Mouse (Mus musculus) hindbrain, embryonic 10.5 days (tissue): ENCODE measurements around the gene 2310022A10Rik. TPM values are rescaled to one million over a fixed set of nuclear protein-coding genes. Genes with fewer than 3 reads are reported as not detected.
A peak's percentile ranks its signal among the peaks of the same experiment; 100 is the strongest.

Source experiments
- DNase-seq: peaks from one replicate; pipeline ENCODE4 v3.0.0-alpha.2; 2017; ENCODE audit warnings: low spot score
- H3K27ac ChIP-seq: fragments of 300-500 bp; sonication (generic); 2 replicates; pipeline ENCODE4 v1.5.1; 2016; ENCODE audit warnings: mild to moderate bottlenecking, moderate library complexity
- H3K27me3 ChIP-seq: fragments of 300-500 bp; sonication (generic); 2 replicates; pipeline ENCODE4 v1.6.1; 2016; ENCODE audit warnings: mild to moderate bottlenecking; ENCODE audit not compliant: poor library complexity, insufficient read depth, severe bottlenecking
- H3K36me3 ChIP-seq: fragments of 300-500 bp; sonication (generic); 2 replicates; pipeline ENCODE4 v1.6.1; 2016; ENCODE audit warnings: mild to moderate bottlenecking, moderate library complexity
- H3K4me1 ChIP-seq: fragments of 300-500 bp; sonication (generic); replicated peaks from 2 replicates; pipeline ENCODE4 v1.6.1; 2016; ENCODE audit warnings: mild to moderate bottlenecking
- H3K4me3 ChIP-seq: fragments of 300-500 bp; sonication (generic); 2 replicates; pipeline ENCODE4 v1.5.1; 2016; ENCODE audit warnings: mild to moderate bottlenecking, moderate library complexity
- H3K9me3 ChIP-seq: fragments of 300-500 bp; sonication (generic); 2 replicates; pipeline ENCODE4 v1.6.1; 2016; ENCODE audit warnings: mild to moderate bottlenecking, moderate library complexity
- WGBS: fragments of 180-500 bp; shearing (Covaris S2); methylation state at CpG from one replicate; pipeline ENCODE4 v1.1.7; 2016; 5-methylcytosine and 5-hydroxymethylcytosine counted together
- polyA plus RNA-seq: library from polyadenylated mRNA; unstranded; fragments of >200 nt; fragmentation: Nextera tagmentation; extraction: Ambion mirVana; gene quantifications from 2 replicates; pipeline ENCODE4 v1.2.1, GENCODE M21; 2016

The 2310022A10Rik gene
- polyA plus RNA-seq, 1 experiment from 2014 or later = 39.3 TPM

- Histone ChIP-seq H3K36me3 (peaks cover 35% of the 10 kb centered on the region), H3K27ac (no peak overlapping the region), H3K27me3 (no peaks in the 10 kb centered on the region), H3K4me1 (0 out of 2 replicates have a peak, but pooled peaks cover 4% of the 10 kb centered on the region), H3K4me3 (no peak overlapping the region), H3K9me3 (no peaks in the 10 kb centered on the region)
- WGBS = 84% methylated on average over 21 of the region's 21 CpGs
- no peak for DNase-seq
Measured at GRCm38 (mm10) chr7:27529070-27529469, 24.0 kb upstream of the 2310022A10Rik start.

DNA sequence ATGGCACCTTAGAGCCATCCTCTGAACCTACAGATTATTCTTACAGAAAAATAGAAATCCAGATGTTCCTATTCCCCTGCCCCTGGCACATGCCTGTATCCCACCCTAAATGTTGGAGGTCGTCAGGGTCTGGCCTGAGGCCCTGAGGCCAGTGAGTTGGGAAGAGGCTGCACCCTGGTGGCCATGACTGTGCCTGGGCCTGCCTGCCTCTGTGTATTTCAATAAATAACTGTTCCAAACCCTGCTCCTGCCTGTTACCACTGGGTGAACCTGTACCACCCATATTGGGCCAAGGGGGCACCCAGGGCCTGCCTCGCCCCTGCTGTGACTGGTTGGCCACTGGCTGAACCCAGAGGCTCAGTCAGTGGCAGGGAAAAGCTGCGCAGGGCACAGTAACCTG is 22.1 kb upstream of the 2310022A10Rik start:
- H3K4me1 ChIP-seq = peaks cover 4% of the 10 kb centered on the region; the same call in 1 of the 2 replicates
- H3K27ac ChIP-seq = no peak overlapping the region
- H3K9me3 ChIP-seq = no peaks in the 10 kb centered on the region
- peaks cover 53% of the 10 kb centered on the region for H3K36me3 ChIP-seq
- H3K4me3 ChIP-seq = no peak overlapping the region
- no peaks in the 10 kb centered on the region for H3K27me3 ChIP-seq
- DNase-seq = no peak
- 78% methylated on average over 3 of the region's 3 CpGs for WGBS

GRCm38 (mm10) chr7:27531707-27532106 is 21.3 kb upstream of the 2310022A10Rik start:
- H3K27me3 ChIP-seq = no peaks in the 10 kb centered on the region
- no peaks in the 10 kb centered on the region; the same call in 1 of the 2 replicates for H3K4me1 ChIP-seq
- 93% methylated on average over 10 of the region's 10 CpGs for WGBS
- H3K4me3 ChIP-seq = no peak overlapping the region
- H3K9me3 ChIP-seq = no peaks in the 10 kb centered on the region
- DNase-seq = no peak
- no peak overlapping the region for H3K27ac ChIP-seq
- peaks cover 61% of the 10 kb centered on the region for H3K36me3 ChIP-seq

- no peak overlapping the region for H3K4me3 ChIP-seq
- no peaks in the 10 kb centered on the region for H3K9me3 ChIP-seq
- H3K27me3 ChIP-seq = no peaks in the 10 kb centered on the region
- no peak for DNase-seq
- H3K27ac ChIP-seq = no peak overlapping the region
- WGBS = 93% methylated on average over 9 of the region's 9 CpGs
- no peaks in the 10 kb centered on the region; the same call in 1 of the 2 replicates for H3K4me1 ChIP-seq
- peaks cover 70% of the 10 kb centered on the region for H3K36me3 ChIP-seq
Measured at GRCm38 (mm10) chr7:27532480-27533050, 20.5 kb upstream of the 2310022A10Rik start.

DNA sequence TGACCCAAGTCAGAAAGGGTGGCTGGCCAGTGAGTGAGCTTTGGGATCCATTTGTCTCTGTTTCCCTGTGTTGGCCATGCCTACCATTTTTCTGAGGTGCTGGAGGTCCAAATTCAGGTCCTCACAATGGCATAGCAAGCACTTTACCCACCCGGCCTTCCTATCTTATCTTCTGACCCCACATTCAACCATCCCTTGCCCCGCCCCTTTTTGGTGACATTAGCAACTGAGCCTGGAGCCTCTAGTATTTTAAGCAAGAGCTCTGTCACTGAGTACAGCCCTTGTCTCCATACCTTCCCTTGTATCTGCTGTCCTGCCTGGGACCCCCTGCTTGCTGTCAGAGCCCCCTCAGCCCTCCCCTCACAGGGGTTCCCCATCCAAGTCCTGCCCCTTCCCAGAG is 17.6 kb upstream of the 2310022A10Rik start:
- DNase-seq = no peak
- Histone ChIP-seq H3K4me1 (no peaks in the 10 kb centered on the region; the same call in 1 of the 2 replicates), H3K27ac (no peak overlapping the region), H3K27me3 (no peaks in the 10 kb centered on the region), H3K4me3 (no peak overlapping the region), H3K9me3 (no peaks in the 10 kb centered on the region), H3K36me3 (peaks cover 91% of the 10 kb centered on the region)
- 86% methylated on average over 2 of the region's 2 CpGs for WGBS

- H3K4me1 ChIP-seq = peaks cover 3% of the 10 kb centered on the region
- no peak for DNase-seq
- no peak overlapping the region for H3K27ac ChIP-seq
- WGBS = 87% methylated on average over 6 of the region's 6 CpGs
- no peak overlapping the region for H3K4me3 ChIP-seq
- no peaks in the 10 kb centered on the region for H3K9me3 ChIP-seq
- peaks cover 82% of the 10 kb centered on the region for H3K36me3 ChIP-seq
- H3K27me3 ChIP-seq = no peaks in the 10 kb centered on the region
Measured at GRCm38 (mm10) chr7:27536618-27537017, 16.4 kb upstream of the 2310022A10Rik start.

DNA sequence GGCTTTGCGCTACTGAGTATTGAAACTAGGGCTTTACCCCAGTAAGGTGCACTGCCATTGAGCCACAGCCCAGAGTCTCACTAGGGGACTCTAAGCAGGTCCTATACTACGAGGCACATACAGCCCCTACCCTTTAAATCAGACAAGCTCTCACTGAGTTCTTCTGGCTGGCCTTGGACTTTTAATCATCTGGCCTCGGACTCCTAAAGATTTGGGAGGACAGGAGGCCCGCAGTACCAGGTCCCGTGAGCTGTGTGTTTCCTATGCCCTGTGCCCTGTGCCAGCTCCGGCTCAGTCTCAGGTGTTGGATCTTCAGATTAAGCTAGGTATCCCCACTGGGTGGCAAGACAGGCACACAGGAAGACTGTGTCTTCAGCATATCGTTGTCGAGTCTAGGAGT is 15.0 kb upstream of the 2310022A10Rik start:
- Histone ChIP-seq H3K4me1 (peaks cover 17% of the 10 kb centered on the region), H3K9me3 (no peaks in the 10 kb centered on the region), H3K4me3 (no peak overlapping the region), H3K36me3 (peaks cover 69% of the 10 kb centered on the region), H3K27me3 (no peaks in the 10 kb centered on the region), H3K27ac (no peak overlapping the region)
- WGBS = 94% methylated on average over 8 of the region's 8 CpGs
- no peak for DNase-seq

GRCm38 (mm10) chr7:27538797-27539196 is 14.2 kb upstream of the 2310022A10Rik start:
- H3K4me3 ChIP-seq = no peak overlapping the region
- H3K4me1 ChIP-seq = peaks cover 18% of the 10 kb centered on the region
- no peak overlapping the region for H3K27ac ChIP-seq
- no peaks in the 10 kb centered on the region for H3K27me3 ChIP-seq
- no peak for DNase-seq
- H3K9me3 ChIP-seq = no peaks in the 10 kb centered on the region
- WGBS = 91% methylated on average over 2 of the region's 2 CpGs
- H3K36me3 ChIP-seq = peaks cover 61% of the 10 kb centered on the region

DNA sequence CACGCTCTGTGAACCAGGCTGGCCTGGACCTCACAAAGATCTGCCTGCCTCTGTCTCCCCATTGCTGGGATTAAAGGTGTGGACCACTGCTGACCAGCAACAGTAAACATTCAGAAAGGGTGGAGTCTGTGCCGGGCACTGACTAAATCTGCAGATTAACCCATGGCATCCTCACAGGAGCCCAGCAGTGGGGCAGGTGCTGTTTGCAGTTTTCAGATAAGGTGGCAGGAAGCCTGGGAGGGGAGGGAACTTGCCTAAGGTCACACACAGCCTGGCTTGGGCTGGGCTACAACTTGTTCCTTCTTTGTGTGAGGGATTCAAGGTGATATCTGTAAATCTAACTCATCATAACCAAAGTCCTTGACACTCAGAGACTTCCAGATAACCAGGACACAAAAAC is 12.5 kb upstream of the 2310022A10Rik start:
- WGBS = 83% methylated on average over 2 of the region's 2 CpGs
- no peak overlapping the region for H3K27ac ChIP-seq

DNA sequence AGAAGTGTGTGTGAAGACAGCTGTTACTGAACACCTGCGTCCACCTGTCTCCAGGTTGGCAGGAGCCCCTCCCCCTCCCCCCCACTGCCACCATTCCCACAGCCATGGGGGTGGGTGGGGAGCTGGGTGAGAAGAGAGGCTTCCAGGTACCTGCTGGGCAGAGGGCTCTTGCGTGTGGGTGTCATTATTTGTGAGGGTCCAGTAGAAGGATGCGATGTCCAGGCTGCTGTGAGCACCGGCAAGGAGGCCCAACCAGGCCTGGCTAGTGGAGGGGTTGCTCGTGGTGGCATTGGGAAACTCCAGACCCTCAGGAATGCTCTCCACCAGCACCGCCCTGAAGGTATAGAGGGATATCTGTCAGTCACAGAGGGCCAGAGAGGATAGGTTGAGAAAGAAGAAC is 12.1 kb upstream of the 2310022A10Rik start:
- Histone ChIP-seq H3K27me3 (no peaks in the 10 kb centered on the region), H3K9me3 (no peaks in the 10 kb centered on the region), H3K4me3 (no peak overlapping the region), H3K36me3 (peaks cover 42% of the 10 kb centered on the region), H3K27ac (no peak overlapping the region), H3K4me1 (peaks cover 18% of the 10 kb centered on the region)
- 79% methylated on average over 6 of the region's 6 CpGs for WGBS
- DNase-seq = no peak

More for the DNA sequence above, 12.5 kb upstream of the 2310022A10Rik start:
- H3K9me3 ChIP-seq = no peaks in the 10 kb centered on the region
- peaks cover 18% of the 10 kb centered on the region for H3K4me1 ChIP-seq
- no peak overlapping the region for H3K4me3 ChIP-seq
- no peaks in the 10 kb centered on the region for H3K27me3 ChIP-seq
- H3K36me3 ChIP-seq = peaks cover 46% of the 10 kb centered on the region
- DNase-seq = no peak

- DNase-seq = no peak
- Histone ChIP-seq H3K27me3 (no peaks in the 10 kb centered on the region), H3K9me3 (no peaks in the 10 kb centered on the region), H3K27ac (no peak overlapping the region), H3K36me3 (peaks cover 37% of the 10 kb centered on the region), H3K4me1 (peaks cover 18% of the 10 kb centered on the region), H3K4me3 (no peak overlapping the region)
- 85% methylated on average over 16 of the region's 16 CpGs for WGBS
Measured at GRCm38 (mm10) chr7:27541431-27541830, 11.6 kb upstream of the 2310022A10Rik start.

DNA sequence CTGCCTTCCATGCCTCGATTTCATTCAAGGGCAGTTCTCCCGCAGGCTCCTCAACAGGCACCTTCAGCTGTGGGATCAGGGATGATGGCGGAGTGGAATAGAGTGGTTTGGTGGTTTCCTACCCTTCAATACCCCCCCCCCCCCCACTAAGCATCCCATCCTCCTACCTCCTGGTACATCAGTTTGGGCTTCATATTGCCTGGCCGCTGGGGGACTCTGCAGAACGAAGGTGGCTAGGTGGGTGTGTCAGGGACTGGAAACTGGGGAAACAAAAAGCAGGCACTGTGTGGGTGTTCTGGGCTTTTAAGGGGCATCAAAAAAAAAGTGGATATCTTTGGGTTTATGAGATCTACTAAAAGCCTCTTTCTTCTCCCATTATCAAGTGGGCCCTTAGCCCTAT is 11.1 kb upstream of the 2310022A10Rik start:
- no peak for DNase-seq
- Histone ChIP-seq H3K9me3 (no peaks in the 10 kb centered on the region), H3K4me3 (peak overlapping the region; percentile 63), H3K27ac (no peak overlapping the region), H3K4me1 (peaks cover 18% of the 10 kb centered on the region), H3K27me3 (no peaks in the 10 kb centered on the region), H3K36me3 (peaks cover 32% of the 10 kb centered on the region)
- WGBS = 66% methylated on average over 5 of the region's 5 CpGs

GRCm38 (mm10) chr7:27542392-27543033 is 10.5 kb upstream of the 2310022A10Rik start:
- Histone ChIP-seq H3K4me1 (peaks cover 18% of the 10 kb centered on the region), H3K27ac (peak overlapping the region; percentile 83), H3K4me3 (peak overlapping the region; percentile 63), H3K27me3 (no peaks in the 10 kb centered on the region), H3K36me3 (peaks cover 26% of the 10 kb centered on the region), H3K9me3 (no peaks in the 10 kb centered on the region)
- 4% methylated on average over 30 of the region's 30 CpGs for WGBS
- DNase-seq = peak; percentile 84
